Mouse (Mus musculus): ENCODE results near the gene Gpr84. TPM values are rescaled to one million over a fixed set of nuclear protein-coding genes. Genes with fewer than 3 reads are reported as not detected.

The Gpr84 gene
- total RNA-seq, 2 experiments from 2014 or later: not detected

GRCm38 (mm10) chr15:103305792-103306645, 4.4 kb downstream of the Gpr84 start:
- no peak for DNase-seq

GRCm38 (mm10) chr15:103305070-103305678, 5.2 kb downstream of the Gpr84 start:
- DNase-seq: peak; percentile 95

- DNase-seq: no peak
Observed at GRCm38 (mm10) chr15:103304616-103304969, 5.8 kb downstream of the Gpr84 start.

GRCm38 (mm10) chr15:103303916-103304615, 6.3 kb downstream of the Gpr84 start:
- DNase-seq: no peak

GRCm38 (mm10) chr15:103302341-103303021, 7.9 kb downstream of the Gpr84 start:
- no peak for DNase-seq

DNA sequence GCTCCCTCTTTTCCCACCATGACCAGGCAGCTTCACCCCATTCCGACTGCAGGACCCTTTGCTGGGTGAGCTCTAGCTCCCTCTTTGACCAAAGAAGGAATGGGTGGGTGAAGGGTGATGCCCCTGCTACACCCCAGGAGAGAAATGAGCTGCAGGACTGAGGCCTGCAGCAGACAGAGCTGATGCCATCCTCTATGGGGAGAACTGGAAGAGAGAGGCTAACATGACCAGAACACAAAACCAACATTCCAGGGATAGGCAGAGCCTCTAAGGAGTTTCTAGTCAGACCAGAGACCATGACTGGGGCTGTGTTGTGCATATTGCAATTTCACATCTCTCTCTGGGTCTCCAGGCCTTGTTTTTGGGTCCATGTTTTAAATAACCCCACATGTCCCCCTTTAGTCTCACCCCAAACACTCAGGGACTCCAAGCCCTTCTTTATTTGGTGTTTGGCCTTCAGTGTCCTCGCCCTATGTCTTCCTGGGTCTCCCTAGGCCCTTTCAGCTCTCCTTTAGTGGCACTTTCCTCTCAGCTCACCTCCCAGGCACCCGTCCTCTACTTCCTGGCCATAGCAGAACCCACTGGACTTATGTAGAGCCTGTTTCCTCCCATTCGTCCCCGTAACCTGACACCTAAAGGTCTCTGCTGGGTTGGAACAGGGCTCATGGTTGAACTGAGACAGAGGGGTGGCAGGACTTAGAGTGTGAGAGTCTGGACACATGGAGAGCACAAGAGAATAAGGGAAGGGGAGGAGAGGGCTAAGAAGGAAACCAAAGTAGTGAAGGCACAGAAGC, 8.7 kb downstream of the Gpr84 start:
- DNase-seq: no peak

- no peak for DNase-seq
Observed at GRCm38 (mm10) chr15:103301046-103301445, 9.4 kb downstream of the Gpr84 start.

- DNase-seq: no peak
Observed at GRCm38 (mm10) chr15:103300560-103300959, 9.9 kb downstream of the Gpr84 start.

GRCm38 (mm10) chr15:103300067-103300471, 10.3 kb downstream of the Gpr84 start:
- DNase-seq: no peak

GRCm38 (mm10) chr15:103299644-103300043, 10.8 kb downstream of the Gpr84 start:
- DNase-seq: no peak

GRCm38 (mm10) chr15:103298861-103299616, 11.4 kb downstream of the Gpr84 start:
- no peak for DNase-seq

- DNase-seq: no peak
Observed at GRCm38 (mm10) chr15:103298026-103298425, 12.4 kb downstream of the Gpr84 start.

DNA sequence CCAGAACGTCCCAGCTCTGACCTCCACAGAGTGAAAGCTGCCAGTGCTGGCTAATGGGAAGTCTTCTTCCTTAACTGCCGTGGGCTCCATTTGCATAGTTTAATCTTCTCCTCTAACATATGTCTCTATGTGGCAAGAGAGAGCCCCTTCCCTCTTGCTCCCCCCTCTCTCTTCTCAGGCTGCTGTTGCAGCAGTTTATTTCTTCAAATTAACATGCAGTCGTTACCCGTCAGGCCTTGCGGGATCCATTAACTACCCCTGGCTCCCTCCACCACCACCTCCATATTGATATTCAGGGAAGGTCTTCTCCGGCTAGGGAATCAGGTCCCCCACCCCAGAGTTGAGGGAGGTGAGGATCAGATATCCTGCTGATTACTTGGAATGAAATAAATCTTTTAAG, 13.1 kb downstream of the Gpr84 start:
- DNase-seq: no peak

DNA sequence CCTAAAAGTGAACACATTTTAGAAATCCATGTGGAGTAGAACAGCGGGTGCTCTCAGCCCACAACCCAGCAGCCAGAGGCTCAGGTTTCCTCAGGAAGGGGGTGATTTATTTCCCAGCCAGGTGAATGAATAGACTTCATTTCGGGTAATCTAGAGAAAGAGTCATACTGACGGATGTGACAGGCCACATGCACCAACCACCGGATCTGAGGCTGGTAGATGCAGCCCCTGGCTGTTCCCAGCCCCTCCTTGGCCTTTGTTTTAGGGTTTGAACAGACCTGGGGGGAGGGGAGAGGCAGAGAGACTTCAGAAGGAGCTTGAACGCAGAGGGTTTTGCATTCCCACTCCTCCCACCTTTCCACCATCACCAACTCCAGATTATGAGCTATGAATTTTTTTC, 14.6 kb downstream of the Gpr84 start:
- no peak for DNase-seq

- no peak for DNase-seq
Observed at GRCm38 (mm10) chr15:103294649-103295048, 15.8 kb downstream of the Gpr84 start.

DNA sequence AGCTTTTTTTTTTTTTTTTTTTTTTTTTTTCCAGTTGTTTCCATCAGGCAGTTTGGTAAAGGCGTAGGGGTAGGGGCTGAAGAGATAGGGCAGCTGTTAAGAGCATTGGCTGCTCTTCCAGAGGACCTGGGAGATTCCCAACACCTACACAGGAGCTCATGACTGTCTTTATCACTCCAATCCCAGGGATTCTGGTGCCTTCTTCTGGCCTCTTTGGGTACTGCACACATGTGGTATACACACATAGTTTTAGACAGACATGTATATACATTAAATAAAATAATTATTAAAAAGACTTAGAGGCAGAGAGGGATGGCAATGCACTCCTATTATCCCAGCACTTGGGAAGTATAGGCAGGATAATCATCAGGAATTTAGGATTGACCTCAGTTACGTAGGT, 17.0 kb downstream of the Gpr84 start:
- DNase-seq: no peak

DNA sequence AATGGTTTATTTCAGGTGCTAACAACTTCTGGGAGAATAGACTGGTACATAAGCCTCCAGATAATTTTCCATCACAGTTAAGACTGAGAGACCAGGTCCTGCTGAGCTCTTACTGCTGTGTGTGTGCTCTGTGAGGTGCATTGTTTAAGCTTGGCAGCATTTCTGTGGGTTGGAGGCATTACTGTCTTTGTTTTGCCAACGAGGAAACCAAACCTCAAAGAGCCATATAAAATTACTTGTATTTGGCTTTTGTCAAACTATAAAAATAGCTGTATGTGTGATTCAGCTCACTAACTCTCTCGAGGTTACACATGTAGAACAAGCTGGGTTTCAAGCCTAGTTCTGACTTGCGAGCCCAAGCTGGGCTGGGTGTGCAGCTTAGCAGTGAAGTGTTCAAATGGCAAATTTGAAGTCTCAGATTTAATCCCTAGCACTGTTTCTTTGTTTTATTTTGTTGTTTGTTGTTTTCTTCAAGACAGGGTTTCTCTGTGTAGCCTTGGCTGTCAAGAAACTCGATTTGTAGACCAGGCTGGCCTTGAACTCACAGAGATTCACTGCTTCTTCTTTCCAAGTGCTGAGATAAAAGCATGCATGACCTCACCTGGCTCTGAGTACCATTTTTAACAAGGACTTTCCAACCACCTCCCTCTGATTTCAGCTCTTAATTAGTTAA, 17.6 kb downstream of the Gpr84 start:
- DNase-seq: no peak

DNA sequence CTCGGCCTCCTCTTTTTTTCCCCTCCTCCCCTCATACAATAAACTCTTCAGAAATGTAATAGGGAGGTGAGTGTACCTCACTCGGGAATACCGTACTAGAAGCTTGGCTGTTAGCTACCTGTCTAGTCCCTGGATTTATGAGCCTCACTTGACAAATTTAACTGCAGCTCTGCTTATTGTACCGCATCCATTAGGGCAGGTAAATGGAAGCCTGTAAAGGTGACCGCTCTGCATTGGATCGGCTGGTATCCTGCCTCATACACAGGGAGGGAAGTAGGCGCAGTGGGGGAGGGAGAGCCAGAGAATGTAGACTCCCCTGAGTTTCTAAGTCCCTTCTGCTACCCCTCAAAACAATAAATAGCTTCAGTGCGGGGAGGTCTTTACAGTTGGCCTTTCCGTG, 19.6 kb downstream of the Gpr84 start:
- no peak for DNase-seq

GRCm38 (mm10) chr15:103290417-103290816, 20.0 kb downstream of the Gpr84 start:
- DNase-seq: no peak

DNA sequence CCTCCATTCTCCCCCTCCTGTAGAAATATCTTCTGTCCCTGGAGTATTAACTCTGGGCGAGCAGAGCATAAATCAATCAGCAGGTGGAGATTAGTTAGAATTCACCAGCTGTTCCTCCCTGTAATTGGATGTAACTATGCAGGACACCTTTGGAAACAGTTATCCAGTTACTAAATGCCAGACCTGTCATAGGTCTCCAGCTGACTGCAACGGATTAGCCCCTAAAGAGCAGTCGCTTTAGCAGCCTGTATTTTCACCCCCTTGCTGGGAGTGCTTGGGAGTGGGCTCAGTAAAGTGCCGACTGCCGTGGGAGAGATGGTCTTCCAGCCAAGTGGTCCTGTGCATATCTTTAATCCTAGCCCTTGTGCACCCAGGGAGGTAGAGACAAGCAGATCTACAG, 20.8 kb downstream of the Gpr84 start:
- no peak for DNase-seq
